Mouse (Mus musculus): ENCODE results near the gene Chtf18. TPM values are rescaled to one million over a fixed set of nuclear protein-coding genes. Genes with fewer than 3 reads are reported as not detected.

Gene Chtf18
- polyA plus RNA-seq (2012; fragmentation: generic; extraction: Trizol) = 22.8 TPM
- long read RNA-seq, experiment 1, transcript Chtf18-201 (22 exons, 3,214 nt) = major isoform, 7 of 21 reads
- long read RNA-seq, experiment 1, partial matches to known transcripts = 7 of 21 reads
- long read RNA-seq, experiment 1, other reads (novel, unspliced or antisense) = 4 of 21 reads
- long read RNA-seq, experiment 2, transcript Chtf18-206 (22 exons, 3,208 nt) = major isoform, 197 of 465 reads
- long read RNA-seq, experiment 2, transcript Chtf18-201 (22 exons, 3,214 nt) = minor isoform, 195 of 465 reads
- long read RNA-seq, experiment 2, partial matches to known transcripts = 15 of 465 reads
- long read RNA-seq, experiment 2, other reads (novel, unspliced or antisense) = 58 of 465 reads

DNA sequence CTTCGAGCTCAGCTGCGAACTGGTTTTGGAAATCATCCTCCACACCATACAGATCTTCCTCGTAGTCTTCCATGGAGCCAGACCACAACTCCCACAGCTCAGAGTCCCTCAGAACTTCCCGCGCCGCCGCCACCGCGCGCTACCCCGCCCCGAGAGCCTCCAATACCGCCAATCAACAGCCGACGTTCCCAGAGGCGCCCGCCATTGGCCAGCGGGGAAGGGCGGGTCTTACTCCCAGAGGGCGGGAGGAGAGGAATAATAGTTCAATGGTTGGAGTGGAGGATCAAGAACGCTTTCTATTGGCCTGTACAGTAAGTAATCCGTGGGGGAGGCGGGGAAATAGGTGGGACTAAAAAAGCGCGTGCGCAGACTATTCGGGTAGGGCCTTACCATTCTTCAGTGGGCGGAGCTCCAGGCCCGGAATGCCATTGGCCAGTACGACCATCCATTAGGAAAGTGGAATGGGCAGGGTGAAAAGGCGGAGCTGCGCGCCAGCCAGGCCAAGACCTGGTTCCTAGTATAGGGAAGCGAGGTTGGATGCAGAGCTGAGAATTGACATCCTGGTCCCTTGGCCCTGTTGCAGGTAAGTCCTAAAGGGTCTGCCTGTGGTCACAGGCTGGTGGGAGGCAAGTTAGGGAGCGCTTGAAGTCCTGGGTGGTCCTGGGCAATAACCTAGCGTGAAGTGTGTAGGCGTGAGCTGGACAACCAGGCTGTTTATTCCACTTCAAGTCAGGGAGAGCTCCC lies at the start of gene Chtf18, which contains the start of gene Rpusd1:
Gene Chtf18, minus strand, starts transcription at position 155 of the 744 bp plus-strand sequence.
Gene Rpusd1, plus strand, starts transcription at position 406 of the 744 bp plus-strand sequence.
- Histone ChIP-seq H3K79me2 (ENCODE audit: control insufficient read depth, insufficient read depth) (peaks cover 31% of the 10 kb centered on the region), H3K36me3 (ENCODE audit: control insufficient read depth, insufficient read depth) (peaks cover 3% of the 10 kb centered on the region), H3K27me3 (ENCODE audit: control insufficient read depth, insufficient read depth, insufficient read length) (no peaks in the 10 kb centered on the region), H3K4me3 (ENCODE audit: insufficient read depth, poor library complexity, severe bottlenecking) (peak within 1 kb of the TSS; percentile 74), H3ac (ENCODE audit: control insufficient read depth, insufficient read length, low read depth) (peak within 1 kb of the TSS; percentile 98), H3K79me3 (ENCODE audit: low read depth) (peaks cover 6% of the 10 kb centered on the region)
- TF ChIP-seq USF1 (IDR thresholded peaks at IDR 0.05; ENCODE audit: low read depth) (no peak), CTCF (IDR thresholded peaks at IDR 0.05; ENCODE audit: control insufficient read depth, insufficient read depth, insufficient read length) (no peak), FOSL1 (IDR thresholded peaks at IDR 0.05; ENCODE audit: insufficient read depth, low read length, poor library complexity, severe bottlenecking) (no peak), MYOD1 (IDR thresholded peaks at IDR 0.05; ENCODE audit: control insufficient read depth, insufficient read length, low read depth) (no peak), MYOG (IDR thresholded peaks at IDR 0.05; ENCODE audit: control insufficient read depth, extremely low read depth, insufficient read length) (no peak), CEBPB (IDR thresholded peaks at IDR 0.05; ENCODE audit: low read depth) (no peak), MAX (IDR thresholded peaks at IDR 0.05) (peak; percentile 29)

DNA sequence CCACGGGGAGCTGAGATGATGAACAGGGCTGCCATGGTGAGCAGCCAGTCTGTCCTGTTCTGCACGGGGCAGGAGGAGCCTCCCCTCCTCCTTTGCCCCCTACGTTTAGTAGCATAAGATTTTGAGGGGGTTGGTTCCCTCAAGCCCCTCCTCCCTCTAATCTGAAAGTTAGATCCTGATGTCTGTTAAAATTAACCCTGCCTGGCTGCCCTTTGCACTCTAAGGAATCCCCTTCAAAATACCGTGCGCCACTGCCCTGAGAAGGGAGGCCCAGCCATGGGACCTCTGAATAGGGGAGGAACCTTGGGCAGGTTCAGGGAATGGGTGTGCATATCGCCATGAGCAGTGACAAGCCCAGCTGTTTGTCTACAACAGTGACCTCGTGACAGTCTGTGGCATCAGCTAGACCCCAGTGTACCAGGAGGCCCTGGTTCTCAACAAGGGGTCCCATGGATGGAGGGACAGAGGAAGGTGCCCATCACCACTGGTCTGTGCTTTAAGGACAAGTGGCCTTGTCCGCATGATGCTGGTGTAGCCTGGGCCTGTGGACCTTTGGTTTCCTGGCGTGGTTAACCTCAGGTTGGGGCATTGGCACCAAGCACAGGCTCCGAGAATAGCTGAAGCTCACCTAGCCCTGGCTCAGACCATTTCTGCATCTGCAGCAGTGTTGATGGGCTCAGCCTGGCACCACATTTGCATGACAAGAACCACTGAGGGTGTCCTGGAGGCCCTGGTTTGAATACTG lies 48.3 kb upstream of the Chtf18 start:
- Histone ChIP-seq H3K79me3 (ENCODE audit: low read depth) (peaks cover 1% of the 10 kb centered on the region), H3K27me3 (ENCODE audit: control insufficient read depth, insufficient read depth, insufficient read length) (no peaks in the 10 kb centered on the region), H3ac (ENCODE audit: control insufficient read depth, insufficient read length, low read depth) (peak overlapping the region; percentile 19), H3K4me3 (ENCODE audit: insufficient read depth, poor library complexity, severe bottlenecking) (no peak overlapping the region), H3K79me2 (ENCODE audit: control insufficient read depth, insufficient read depth) (no peaks in the 10 kb centered on the region), H3K36me3 (ENCODE audit: control insufficient read depth, insufficient read depth) (peaks cover 12% of the 10 kb centered on the region)
- TF ChIP-seq FOSL1 (IDR thresholded peaks at IDR 0.05; ENCODE audit: insufficient read depth, low read length, poor library complexity, severe bottlenecking) (no peak), MAX (IDR thresholded peaks at IDR 0.05) (no peak), MYOD1 (IDR thresholded peaks at IDR 0.05; ENCODE audit: control insufficient read depth, insufficient read length, low read depth) (no peak), CTCF (IDR thresholded peaks at IDR 0.05; ENCODE audit: control insufficient read depth, insufficient read depth, insufficient read length) (no peak), MYOG (IDR thresholded peaks at IDR 0.05; ENCODE audit: control insufficient read depth, extremely low read depth, insufficient read length) (no peak), USF1 (IDR thresholded peaks at IDR 0.05; ENCODE audit: low read depth) (no peak), CEBPB (IDR thresholded peaks at IDR 0.05; ENCODE audit: low read depth) (no peak)

- Histone ChIP-seq H3K36me3 (ENCODE audit: control insufficient read depth, insufficient read depth) (no peaks in the 10 kb centered on the region), H3K79me3 (ENCODE audit: low read depth) (peaks cover 1% of the 10 kb centered on the region), H3K79me2 (ENCODE audit: control insufficient read depth, insufficient read depth) (no peaks in the 10 kb centered on the region), H3K4me3 (ENCODE audit: insufficient read depth, poor library complexity, severe bottlenecking) (peak within 1 kb of the TSS; percentile 72), H3K27me3 (ENCODE audit: control insufficient read depth, insufficient read depth, insufficient read length) (no peaks in the 10 kb centered on the region), H3ac (ENCODE audit: control insufficient read depth, insufficient read length, low read depth) (peak within 1 kb of the TSS; percentile 70)
- peak; percentile 48 for TF ChIP-seq MAX (IDR thresholded peaks at IDR 0.05)
- TF ChIP-seq FOSL1 (IDR thresholded peaks at IDR 0.05; ENCODE audit: insufficient read depth, low read length, poor library complexity, severe bottlenecking) = no peak
- TF ChIP-seq USF1 (IDR thresholded peaks at IDR 0.05; ENCODE audit: low read depth) = no peak
- TF ChIP-seq CEBPB (IDR thresholded peaks at IDR 0.05; ENCODE audit: low read depth) = no peak
- no peak for TF ChIP-seq MYOG (IDR thresholded peaks at IDR 0.05; ENCODE audit: control insufficient read depth, extremely low read depth, insufficient read length)
- TF ChIP-seq MYOD1 (IDR thresholded peaks at IDR 0.05; ENCODE audit: control insufficient read depth, insufficient read length, low read depth) = no peak
- peak; percentile 95 for TF ChIP-seq CTCF (IDR thresholded peaks at IDR 0.05; ENCODE audit: control insufficient read depth, insufficient read depth, insufficient read length)
Observed at GRCm38 (mm10) chr17:25773549-25774120, 46.4 kb upstream of the Chtf18 start, which contains the start of gene Narfl. Gene Narfl (plus strand): TSS chr17:25773776.

DNA sequence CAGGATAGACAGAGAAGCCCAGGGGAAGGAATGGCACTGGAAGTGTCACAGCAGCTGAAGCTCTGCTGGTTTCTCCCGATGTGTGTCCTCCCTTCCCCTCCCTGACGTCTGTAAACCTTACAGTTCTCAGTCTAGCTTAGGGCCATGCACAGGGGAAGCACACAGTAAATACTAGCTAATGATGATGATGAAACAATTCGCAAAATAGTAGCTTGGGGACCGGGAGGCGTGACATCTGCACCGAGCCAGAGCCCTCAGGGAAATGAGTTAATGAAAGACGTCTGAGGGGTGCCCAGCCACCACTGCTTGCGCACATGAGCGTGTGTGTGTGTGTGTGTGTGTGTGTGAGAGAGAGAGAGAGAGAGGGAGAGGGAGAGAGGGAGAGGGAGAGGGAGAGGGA lies 42.1 kb upstream of the Chtf18 start:
- Histone ChIP-seq H3ac (ENCODE audit: control insufficient read depth, insufficient read length, low read depth) (no peak overlapping the region), H3K79me3 (ENCODE audit: low read depth) (peaks cover 1% of the 10 kb centered on the region), H3K4me3 (ENCODE audit: insufficient read depth, poor library complexity, severe bottlenecking) (no peak overlapping the region), H3K27me3 (ENCODE audit: control insufficient read depth, insufficient read depth, insufficient read length) (peaks cover 4% of the 10 kb centered on the region), H3K79me2 (ENCODE audit: control insufficient read depth, insufficient read depth) (no peaks in the 10 kb centered on the region), H3K36me3 (ENCODE audit: control insufficient read depth, insufficient read depth) (no peaks in the 10 kb centered on the region)
- TF ChIP-seq MAX (IDR thresholded peaks at IDR 0.05) (no peak), CTCF (IDR thresholded peaks at IDR 0.05; ENCODE audit: control insufficient read depth, insufficient read depth, insufficient read length) (no peak), CEBPB (IDR thresholded peaks at IDR 0.05; ENCODE audit: low read depth) (no peak), MYOG (IDR thresholded peaks at IDR 0.05; ENCODE audit: control insufficient read depth, extremely low read depth, insufficient read length) (no peak), FOSL1 (IDR thresholded peaks at IDR 0.05; ENCODE audit: insufficient read depth, low read length, poor library complexity, severe bottlenecking) (no peak), MYOD1 (IDR thresholded peaks at IDR 0.05; ENCODE audit: control insufficient read depth, insufficient read length, low read depth) (no peak), USF1 (IDR thresholded peaks at IDR 0.05; ENCODE audit: low read depth) (no peak)

Data from C2C12 (cell line).